Mouse (Mus musculus): ENCODE measurements around the gene Fbxo34. TPM values are rescaled to one million over a fixed set of nuclear protein-coding genes. Genes with fewer than 3 reads are reported as not detected.
A peak's percentile ranks its signal among the peaks of the same experiment; 100 is the strongest.
"Not testable (repeated sequence)": the region's sequence is repeated elsewhere in the genome, so short reads cannot be mapped to it uniquely, and the experiment has no call there.

Gene Fbxo34
- total RNA-seq, 1 experiment from 2014 or later = 21.3 TPM

- no peak for ATAC-seq (replicated peaks in 1 of 2; ENCODE audit: insufficient read depth in 1 of 2, low FRiP score in 2 of 2, low TSS enrichment in 1 of 2, low read depth in 1 of 2, poor library complexity in 2 of 2, severe bottlenecking in 2 of 2)
Measured at GRCm38 (mm10) chr14:47532496-47532895, 82.3 kb downstream of the Fbxo34 start.

- peak; percentile 76 to 81 for ATAC-seq (replicated peaks in 1 of 2; ENCODE audit: insufficient read depth in 1 of 2, low FRiP score in 2 of 2, low TSS enrichment in 1 of 2, low read depth in 1 of 2, poor library complexity in 2 of 2, severe bottlenecking in 2 of 2)
Measured at GRCm38 (mm10) chr14:47533365-47534175, 83.3 kb downstream of the Fbxo34 start.

GRCm38 (mm10) chr14:47534176-47534525 is 83.9 kb downstream of the Fbxo34 start:
- ATAC-seq (replicated peaks in 1 of 2; ENCODE audit: insufficient read depth in 1 of 2, low FRiP score in 2 of 2, low TSS enrichment in 1 of 2, low read depth in 1 of 2, poor library complexity in 2 of 2, severe bottlenecking in 2 of 2) = no peak; a peak in 1 of 4 replicates

GRCm38 (mm10) chr14:47535096-47535495 is 84.9 kb downstream of the Fbxo34 start:
- no peak for ATAC-seq (replicated peaks in 1 of 2; ENCODE audit: insufficient read depth in 1 of 2, low FRiP score in 2 of 2, low TSS enrichment in 1 of 2, low read depth in 1 of 2, poor library complexity in 2 of 2, severe bottlenecking in 2 of 2)

GRCm38 (mm10) chr14:47541325-47541948 is 91.2 kb downstream of the Fbxo34 start:
- peak; percentile 69 to 74 for ATAC-seq (replicated peaks in 1 of 2; ENCODE audit: insufficient read depth in 1 of 2, low FRiP score in 2 of 2, low TSS enrichment in 1 of 2, low read depth in 1 of 2, poor library complexity in 2 of 2, severe bottlenecking in 2 of 2)

GRCm38 (mm10) chr14:47542283-47542682 is 92.1 kb downstream of the Fbxo34 start:
- ATAC-seq (replicated peaks in 1 of 2; ENCODE audit: insufficient read depth in 1 of 2, low FRiP score in 2 of 2, low TSS enrichment in 1 of 2, low read depth in 1 of 2, poor library complexity in 2 of 2, severe bottlenecking in 2 of 2) = no peak

GRCm38 (mm10) chr14:47544286-47544685 is 94.1 kb downstream of the Fbxo34 start:
- ATAC-seq (replicated peaks in 1 of 2; ENCODE audit: insufficient read depth in 1 of 2, low FRiP score in 2 of 2, low TSS enrichment in 1 of 2, low read depth in 1 of 2, poor library complexity in 2 of 2, severe bottlenecking in 2 of 2) = no peak

- ATAC-seq (replicated peaks in 1 of 2; ENCODE audit: insufficient read depth in 1 of 2, low FRiP score in 2 of 2, low TSS enrichment in 1 of 2, low read depth in 1 of 2, poor library complexity in 2 of 2, severe bottlenecking in 2 of 2) = no peak
Measured at GRCm38 (mm10) chr14:47544877-47545276, 94.7 kb downstream of the Fbxo34 start.

GRCm38 (mm10) chr14:47551668-47552067 is 101.4 kb downstream of the Fbxo34 start:
- no peak for ATAC-seq (replicated peaks in 1 of 2; ENCODE audit: insufficient read depth in 1 of 2, low FRiP score in 2 of 2, low TSS enrichment in 1 of 2, low read depth in 1 of 2, poor library complexity in 2 of 2, severe bottlenecking in 2 of 2)

GRCm38 (mm10) chr14:47553380-47553779 is 103.2 kb downstream of the Fbxo34 start:
- ATAC-seq (replicated peaks in 1 of 2; ENCODE audit: insufficient read depth in 1 of 2, low FRiP score in 2 of 2, low TSS enrichment in 1 of 2, low read depth in 1 of 2, poor library complexity in 2 of 2, severe bottlenecking in 2 of 2) = no peak

- no peak; a peak in 1 of 4 replicates for ATAC-seq (replicated peaks in 1 of 2; ENCODE audit: insufficient read depth in 1 of 2, low FRiP score in 2 of 2, low TSS enrichment in 1 of 2, low read depth in 1 of 2, poor library complexity in 2 of 2, severe bottlenecking in 2 of 2)
Measured at GRCm38 (mm10) chr14:47554236-47554635, 104.0 kb downstream of the Fbxo34 start.

GRCm38 (mm10) chr14:47555225-47555624 is 105.0 kb downstream of the Fbxo34 start:
- ATAC-seq (replicated peaks in 1 of 2; ENCODE audit: insufficient read depth in 1 of 2, low FRiP score in 2 of 2, low TSS enrichment in 1 of 2, low read depth in 1 of 2, poor library complexity in 2 of 2, severe bottlenecking in 2 of 2) = no peak

GRCm38 (mm10) chr14:47560714-47561113 is 110.5 kb downstream of the Fbxo34 start:
- no peak for ATAC-seq (replicated peaks in 1 of 2; ENCODE audit: insufficient read depth in 1 of 2, low FRiP score in 2 of 2, low TSS enrichment in 1 of 2, low read depth in 1 of 2, poor library complexity in 2 of 2, severe bottlenecking in 2 of 2)

- no peak for ATAC-seq (replicated peaks in 1 of 2; ENCODE audit: insufficient read depth in 1 of 2, low FRiP score in 2 of 2, low TSS enrichment in 1 of 2, low read depth in 1 of 2, poor library complexity in 2 of 2, severe bottlenecking in 2 of 2)
Measured at GRCm38 (mm10) chr14:47562530-47562929, 112.3 kb downstream of the Fbxo34 start.

- ATAC-seq (replicated peaks in 1 of 2; ENCODE audit: insufficient read depth in 1 of 2, low FRiP score in 2 of 2, low TSS enrichment in 1 of 2, low read depth in 1 of 2, poor library complexity in 2 of 2, severe bottlenecking in 2 of 2) = no peak
Measured at GRCm38 (mm10) chr14:47563106-47563505, 112.9 kb downstream of the Fbxo34 start.

- peak; percentile 97 to 99 for ATAC-seq (replicated peaks in 1 of 2; ENCODE audit: insufficient read depth in 1 of 2, low FRiP score in 2 of 2, low TSS enrichment in 1 of 2, low read depth in 1 of 2, poor library complexity in 2 of 2, severe bottlenecking in 2 of 2)
Measured at GRCm38 (mm10) chr14:47567962-47568652, 117.9 kb downstream of the Fbxo34 start.

GRCm38 (mm10) chr14:47570549-47570948 is 120.3 kb downstream of the Fbxo34 start, which contains the start of gene Atg14:
Gene Atg14 (minus strand): TSS chr14:47570649.
- ATAC-seq (replicated peaks in 1 of 2; ENCODE audit: insufficient read depth in 1 of 2, low FRiP score in 2 of 2, low TSS enrichment in 1 of 2, low read depth in 1 of 2, poor library complexity in 2 of 2, severe bottlenecking in 2 of 2) = not testable (repeated sequence)

- ATAC-seq (replicated peaks in 1 of 2; ENCODE audit: insufficient read depth in 1 of 2, low FRiP score in 2 of 2, low TSS enrichment in 1 of 2, low read depth in 1 of 2, poor library complexity in 2 of 2, severe bottlenecking in 2 of 2) = no peak
Measured at GRCm38 (mm10) chr14:47572707-47573106, 122.5 kb downstream of the Fbxo34 start.
